Mouse (Mus musculus) intestine, embryonic 14.5 days (tissue): ENCODE measurements at regions not wholly inside any gene's neighbourhood (a gene's known extent, or its start where the extent isn't known, plus 50 kb on each side); places are given as distances from the start of the nearest gene placed in this dataset.
"Not testable (repeated sequence)": the region's sequence is repeated elsewhere in the genome, so short reads cannot be mapped to it uniquely, and the experiment has no call there.

ENCODE experiments used
- ATAC-seq: fragments of 200-750 bp; cut with Nextera tagmentation; replicated peaks from 2 replicates; pipeline ENCODE4 v1.8.0; 2017; ENCODE audit warnings: low read depth, moderate number of reproducible peaks, moderate TSS enrichment, moderate library complexity; ENCODE audit not compliant: low FRiP score, low TSS enrichment
- DNase-seq: peaks from one replicate; pipeline ENCODE4 v3.0.0-alpha.2; 2018; ENCODE audit warnings: low spot score
- H3K27ac ChIP-seq: fragments of 300-500 bp; sonication (generic); 2 replicates; pipeline ENCODE4 v1.5.1; 2014; ENCODE audit warnings: low read depth, mild to moderate bottlenecking, control low read depth
- H3K27me3 ChIP-seq: fragments of 300-500 bp; sonication (generic); replicated peaks from 2 replicates; pipeline ENCODE4 v1.6.1; 2014; ENCODE audit warnings: low read length, control low read depth; ENCODE audit not compliant: control insufficient read depth, insufficient read depth
- H3K36me3 ChIP-seq: fragments of 300-500 bp; sonication (generic); 2 replicates; pipeline ENCODE4 v1.6.1; 2014; ENCODE audit warnings: low read length, control low read depth; ENCODE audit not compliant: control insufficient read depth, insufficient read depth
- H3K4me1 ChIP-seq: fragments of 300-500 bp; sonication (generic); replicated peaks from 2 replicates; pipeline ENCODE4 v1.6.1; 2014; ENCODE audit warnings: low read length, control low read depth, mixed read lengths; ENCODE audit not compliant: control insufficient read depth, insufficient read depth
- H3K4me2 ChIP-seq: fragments of 300-500 bp; sonication (generic); 2 replicates; pipeline ENCODE4 v1.6.1; 2014; ENCODE audit warnings: low read length
- H3K4me3 ChIP-seq: fragments of 300-500 bp; sonication (generic); 2 replicates; pipeline ENCODE4 v1.5.1; 2014; ENCODE audit warnings: low read depth, low read length, control low read depth, mixed read lengths
- H3K9ac ChIP-seq: fragments of 300-500 bp; sonication (generic); 2 replicates; pipeline ENCODE4 v1.6.1; 2014; ENCODE audit warnings: mild to moderate bottlenecking, low read length
- H3K9me3 ChIP-seq: fragments of 300-500 bp; sonication (generic); 2 replicates; pipeline ENCODE4 v1.6.1; 2016; ENCODE audit warnings: low read length, control low read depth; ENCODE audit not compliant: control insufficient read depth
- WGBS: fragments of 180-500 bp; shearing (Covaris S2); extraction: QIAGEN DNeasy Blood & Tissue Kit; methylation state at CpG from one replicate; pipeline ENCODE4 v1.1.7; 2014; 5-methylcytosine and 5-hydroxymethylcytosine counted together

- H3K4me2 ChIP-seq, H3K9ac ChIP-seq, H3K27ac ChIP-seq, ATAC-seq, H3K4me1 ChIP-seq, H3K4me3 ChIP-seq, H3K27me3 ChIP-seq, H3K36me3 ChIP-seq, H3K9me3 ChIP-seq: not testable (repeated sequence)
- DNase-seq = peak; percentile 50
- 20% methylated on average over 8 of the region's 8 CpGs for WGBS
Measured at GRCm38 (mm10) chr13:68049731-68050130, 186.6 kb downstream of the BC048507 start.

GRCm38 (mm10) chr13:68093311-68093710 lies 230.2 kb downstream of the BC048507 start:
- DNase-seq, H3K36me3 ChIP-seq, ATAC-seq, H3K4me2 ChIP-seq, H3K9me3 ChIP-seq, H3K4me3 ChIP-seq, H3K27ac ChIP-seq, H3K4me1 ChIP-seq, H3K27me3 ChIP-seq, H3K9ac ChIP-seq: not testable (repeated sequence)
- whole genome bisulfite sequencing = 72% methylated on average over 5 of the region's 9 CpGs

GRCm38 (mm10) chr13:68116786-68117185 lies 253.7 kb downstream of the BC048507 start:
- not testable (repeated sequence) for H3K9ac ChIP-seq, ATAC-seq, H3K9me3 ChIP-seq, H3K27me3 ChIP-seq, H3K4me1 ChIP-seq, H3K4me2 ChIP-seq, H3K36me3 ChIP-seq, H3K4me3 ChIP-seq, H3K27ac ChIP-seq, DNase-seq
- WGBS = 82% methylated on average over 5 of the region's 5 CpGs
